Mouse (Mus musculus) layer of hippocampus, adult 2 months (tissue): ENCODE results near the gene Thada. TPM values are rescaled to one million over a fixed set of nuclear protein-coding genes. Genes with fewer than 3 reads are reported as not detected.

ENCODE experiments used
- DNase-seq, 2 experiments: peaks; one replicate each; pipeline ENCODE4 v3.0.0; 2022; ENCODE audit warnings: low spot score in 2 of 2
- H3K27ac ChIP-seq: fragments of 200-600 bp; 2 replicates; pipeline ENCODE4 v1.8.1; 2022
- H3K4me3 ChIP-seq: fragments of 200-600 bp; 2 replicates; pipeline ENCODE4 v1.8.1; 2022; ENCODE audit warnings: mild to moderate bottlenecking
- CTCF ChIP-seq: fragments of 200-600 bp; conservative IDR thresholded peaks from 2 replicates; pipeline ENCODE4 v1.8.1; 2022; ENCODE audit warnings: antibody characterized with exemption, mild to moderate bottlenecking, moderate library complexity
- long read RNA-seq, 2 experiments: library from polyadenylated mRNA; stranded (forward); transcript quantifications; one replicate each; pipeline ENCODE4 v2.0.0; 2021; ENCODE audit warnings: borderline mapping rate in 2 of 2
- total RNA-seq, 2 experiments: library from RNA; stranded (reverse); gene quantifications; 2 replicates each; pipeline ENCODE4 v1.2.3; 2021

The Thada gene
- 10 to 100 TPM; 14.8 to 17.3 TPM for total RNA-seq
- long read RNA-seq, experiment 1, partial matches to known transcripts, result 2 of 6 reads
- long read RNA-seq, experiment 1, other reads (novel, unspliced or antisense), result 4 of 6 reads
- long read RNA-seq, experiment 2, full-length matches to known transcripts, result 2 of 9 reads
- long read RNA-seq, experiment 2, partial matches to known transcripts, result 0 of 9 reads
- long read RNA-seq, experiment 2, other reads (novel, unspliced or antisense), result 7 of 9 reads

DNA sequence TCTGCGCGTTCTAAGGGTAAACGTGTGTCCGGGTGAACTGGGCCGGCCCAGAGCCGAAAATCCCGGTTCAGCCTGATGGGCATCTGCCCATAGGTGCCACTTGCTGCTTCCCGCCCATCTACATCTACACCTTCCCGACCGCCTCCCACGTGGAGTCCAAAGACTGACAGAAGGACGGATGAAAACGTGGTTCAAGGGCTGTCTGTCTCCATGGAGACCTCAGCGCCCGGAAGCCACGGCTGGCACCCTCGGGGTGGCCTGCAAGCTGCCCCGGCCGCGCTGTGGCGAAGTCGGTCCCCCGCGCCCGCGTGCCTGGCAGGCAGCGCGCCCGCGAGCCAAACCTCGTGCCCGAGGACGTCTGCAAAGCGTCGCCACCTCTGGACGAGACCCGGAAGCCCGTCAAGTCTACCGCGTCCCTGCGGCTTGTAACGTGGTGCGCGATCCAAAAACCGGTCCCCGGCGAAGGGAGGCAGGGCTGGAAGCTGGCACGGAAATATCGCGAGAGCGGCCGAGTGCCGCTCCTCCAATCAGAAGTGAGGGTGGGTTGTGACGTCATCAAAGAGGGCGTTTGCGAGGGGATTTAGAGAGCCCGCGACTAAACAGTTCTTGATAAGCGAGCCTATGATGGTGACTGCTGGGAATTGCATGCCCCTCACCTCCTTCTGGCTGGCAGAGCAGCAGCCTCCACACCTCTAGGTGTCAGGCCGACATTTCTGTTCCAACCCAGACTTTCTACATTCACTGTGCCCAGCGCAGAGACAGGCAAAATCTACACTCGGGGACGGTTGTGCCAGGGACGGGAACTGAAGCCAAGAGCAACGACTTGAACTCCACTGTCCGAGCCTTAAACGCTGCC lies at the start of gene Thada:
TSS of gene Thada (minus strand) at position 453 of the 856 bp plus-strand sequence.
- H3K27ac ChIP-seq, result peak within 1 kb of the TSS; percentile 95
- peak; percentile 97 to 99 for DNase-seq
- peak; percentile 23 for TF ChIP-seq CTCF
- peak within 1 kb of the TSS; percentile 87 for H3K4me3 ChIP-seq

DNA sequence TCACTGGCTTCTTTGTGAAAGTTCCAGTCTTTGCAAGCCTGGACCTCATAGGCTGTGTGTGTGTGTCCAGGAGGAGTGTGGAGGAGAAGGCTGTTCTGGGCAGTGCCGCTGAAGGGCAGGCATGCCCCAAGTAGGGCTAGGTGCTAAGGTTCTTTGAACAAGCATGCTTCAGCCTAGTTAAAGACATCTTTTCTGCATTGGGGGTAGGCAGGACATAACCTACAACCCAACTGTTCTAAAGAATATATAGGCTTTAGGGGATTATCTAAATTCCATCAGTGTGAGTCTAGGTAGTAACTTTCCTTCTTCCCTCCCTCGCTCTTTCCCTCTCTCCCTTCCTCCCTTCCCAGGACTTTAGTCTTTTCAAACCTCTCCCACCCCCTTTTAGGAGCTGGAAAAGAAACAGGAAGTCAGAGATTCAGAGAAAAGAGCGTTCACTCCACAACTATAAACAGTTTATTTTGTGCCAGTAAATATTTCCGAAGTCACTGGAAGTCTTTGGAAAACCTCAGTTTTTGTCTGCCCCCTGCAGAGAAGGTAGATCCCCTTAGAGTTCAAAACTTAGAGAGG lies 46.6 kb upstream of the Thada start:
- no peak for DNase-seq
- peak overlapping the region; percentile 80; the same call in 1 of the 2 replicates for H3K27ac ChIP-seq

DNA sequence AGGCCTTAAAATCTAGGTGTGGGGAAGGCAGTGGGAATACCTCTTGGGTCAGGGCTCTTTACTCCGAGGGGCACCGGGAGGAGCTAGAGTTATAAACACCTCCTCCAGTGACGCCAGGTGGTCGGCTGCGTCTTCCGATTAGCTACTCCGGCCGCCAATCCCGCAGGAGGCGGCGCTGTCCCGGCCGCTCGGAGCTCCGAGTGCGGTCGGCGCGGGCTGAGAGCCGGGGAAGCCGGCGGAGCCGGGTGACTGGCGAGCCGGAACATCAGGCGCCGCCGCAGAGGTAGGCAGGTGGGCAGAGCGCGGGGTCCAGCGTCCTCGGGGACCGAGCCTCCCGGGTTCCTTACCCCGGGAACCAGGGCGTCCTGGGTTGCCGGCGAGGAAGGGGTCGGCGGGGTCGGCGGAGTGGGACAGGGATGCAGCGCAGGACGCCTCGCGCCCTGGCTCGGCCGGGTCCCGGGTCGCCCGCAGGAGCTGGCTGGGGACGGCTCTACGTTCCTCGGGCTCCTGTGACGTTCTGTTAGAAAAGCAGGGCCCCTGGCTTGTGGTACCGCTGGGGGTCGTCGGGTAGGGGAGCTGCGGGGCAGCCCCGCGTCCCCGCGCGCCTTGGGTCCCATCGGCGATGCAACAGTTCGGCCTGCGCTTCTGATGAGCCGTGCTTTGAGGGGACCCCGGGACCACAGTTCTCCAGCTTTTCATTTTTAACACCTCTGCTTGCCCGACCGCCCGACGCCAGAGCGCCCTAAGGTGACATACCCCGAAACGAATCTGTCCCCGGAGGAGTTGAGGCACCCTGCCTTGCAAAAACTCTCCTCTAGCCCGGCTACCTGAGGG lies 45.9 kb upstream of the Thada start, which contains the start of gene Plekhh2:
TSS of gene Plekhh2 (plus strand) at position 214 of the 834 bp plus-strand sequence.
- peak; percentile 74 to 81 for DNase-seq
- Histone ChIP-seq H3K4me3 (peak within 1 kb of the TSS; percentile 76), H3K27ac (peak within 1 kb of the TSS; percentile 80)
- peak; percentile 57 for TF ChIP-seq CTCF

More for the DNA sequence above, 46.6 kb upstream of the Thada start:
- TF ChIP-seq CTCF, result no peak
- peak overlapping the region; percentile 76 for H3K4me3 ChIP-seq

DNA sequence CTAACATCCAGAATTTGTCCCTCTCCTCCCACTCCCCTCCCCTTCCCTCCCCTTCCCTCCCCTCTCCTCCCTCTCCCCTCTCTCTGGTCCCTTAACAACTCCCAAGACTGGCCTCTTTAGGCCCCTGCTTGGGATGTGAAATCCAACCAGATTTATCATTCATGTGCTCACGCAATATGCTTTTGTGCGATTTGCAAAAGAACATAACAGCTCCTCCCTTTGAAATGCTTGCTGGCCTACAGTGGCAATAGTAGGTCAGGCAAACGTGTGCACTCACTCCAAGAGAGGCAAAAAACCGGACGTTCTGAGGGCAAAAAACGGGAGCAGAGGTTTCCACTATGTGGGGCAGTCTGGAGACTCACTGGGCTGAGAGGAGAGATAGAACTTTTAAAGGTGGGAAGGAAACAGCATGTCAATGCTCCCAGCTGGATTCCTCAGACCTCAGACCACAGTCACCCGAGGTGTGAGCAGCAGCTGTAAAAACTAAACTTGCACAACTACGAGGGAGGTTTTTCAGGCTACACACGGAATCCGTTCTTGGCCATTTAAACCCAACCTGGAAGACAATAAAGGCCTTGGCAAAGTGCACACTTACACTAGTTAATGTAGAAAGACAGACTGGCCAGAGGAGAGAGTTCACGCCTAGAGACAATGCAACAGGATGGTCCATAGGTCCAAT lies 45.1 kb upstream of the Thada start:
- DNase-seq, result no peak
- peak overlapping the region; percentile 76 for H3K4me3 ChIP-seq
- peak overlapping the region; percentile 60; the same call in 1 of the 2 replicates for H3K27ac ChIP-seq
- no peak for TF ChIP-seq CTCF

DNA sequence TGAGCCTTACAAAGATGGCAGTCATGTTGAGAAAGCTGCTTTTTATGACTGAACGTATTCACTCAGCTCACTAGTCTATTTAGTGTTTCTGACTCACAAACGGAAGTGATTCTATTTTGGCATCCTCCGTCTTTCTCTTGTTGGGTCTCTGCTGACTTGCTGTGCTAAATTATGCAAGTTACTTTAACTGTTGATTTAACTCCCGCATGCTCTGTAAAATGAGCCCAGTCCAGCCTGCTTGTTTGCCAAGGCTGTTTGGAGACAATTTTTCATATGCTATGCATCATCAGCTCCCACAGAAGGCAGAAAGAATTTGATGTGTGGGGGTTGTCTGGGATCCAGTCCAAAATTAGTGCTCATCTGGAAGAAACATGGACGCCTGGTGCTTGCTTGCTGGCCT lies 44.4 kb upstream of the Thada start:
- no peak for TF ChIP-seq CTCF
- H3K27ac ChIP-seq, result peak overlapping the region; percentile 60
- peak; percentile 63 to 78 for DNase-seq
- H3K4me3 ChIP-seq, result no peak overlapping the region

DNA sequence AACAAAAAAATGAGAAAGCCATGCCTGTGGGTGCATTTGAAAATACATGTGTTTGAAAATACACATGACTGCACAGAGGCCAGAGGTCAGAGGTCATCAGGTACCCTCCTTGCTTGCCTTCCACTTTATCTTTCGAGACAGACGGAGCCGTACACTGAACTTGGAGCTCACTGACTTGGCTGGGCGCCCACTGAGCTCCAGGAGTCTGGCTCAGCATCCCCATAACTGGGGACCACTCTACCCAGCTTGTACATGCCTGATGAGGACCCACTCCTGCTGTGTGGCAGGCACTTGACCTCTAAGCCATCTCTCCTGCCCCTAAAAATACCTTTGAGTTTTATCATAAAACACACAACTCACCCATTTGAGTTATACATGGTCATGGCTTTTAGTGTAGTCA lies 43.2 kb upstream of the Thada start:
- no peak for DNase-seq
- TF ChIP-seq CTCF, result no peak
- H3K4me3 ChIP-seq, result no peak overlapping the region
- H3K27ac ChIP-seq, result 0 out of 2 replicates have a peak overlapping the region, but pooled peaks have one; percentile 3

DNA sequence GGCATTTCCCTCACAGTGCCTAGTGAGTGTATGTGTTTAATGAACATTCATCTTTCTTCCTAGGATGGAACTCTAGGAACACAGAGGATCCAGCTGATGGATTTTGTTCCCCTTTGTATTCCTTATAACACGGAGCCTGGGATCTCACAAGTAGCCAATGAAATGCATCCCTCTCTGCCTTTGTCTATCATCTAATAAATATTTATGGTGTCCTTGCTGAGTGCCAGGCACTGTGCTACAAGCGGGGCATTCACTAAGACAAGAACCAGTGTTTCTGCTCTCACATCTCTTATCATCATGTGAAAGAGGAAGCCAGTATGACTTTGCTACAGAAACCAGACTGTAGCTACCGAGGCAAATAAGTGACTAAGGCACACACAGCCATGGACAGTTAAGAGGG lies 42.7 kb upstream of the Thada start:
- no peak overlapping the region for H3K4me3 ChIP-seq
- TF ChIP-seq CTCF, result no peak
- no peak for DNase-seq

DNA sequence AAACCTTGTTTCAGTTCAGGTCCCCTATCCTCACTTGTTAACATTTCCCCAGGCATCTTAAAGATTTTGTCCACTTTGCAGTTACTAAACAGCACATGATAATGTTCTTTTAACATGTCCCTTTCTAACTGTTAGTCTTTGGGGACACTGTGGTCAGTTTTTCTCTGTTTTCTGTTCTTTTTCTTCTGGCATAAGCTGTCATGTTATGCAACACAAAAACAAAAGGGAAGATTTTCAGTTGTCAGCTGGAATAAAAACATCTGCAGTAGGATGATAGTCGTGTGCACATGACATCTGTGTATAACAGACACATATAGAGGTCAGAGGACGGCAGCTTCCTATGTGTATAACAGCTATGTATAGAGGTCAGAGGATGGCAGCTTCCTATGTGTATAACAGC lies 39.9 kb upstream of the Thada start:
- Histone ChIP-seq H3K4me3 (no peak overlapping the region), H3K27ac (no peak overlapping the region)
- TF ChIP-seq CTCF, result no peak
- DNase-seq, result no peak

More for the DNA sequence above, 42.7 kb upstream of the Thada start:
- H3K27ac ChIP-seq, result 0 out of 2 replicates have a peak overlapping the region, but pooled peaks have one; percentile 3

DNA sequence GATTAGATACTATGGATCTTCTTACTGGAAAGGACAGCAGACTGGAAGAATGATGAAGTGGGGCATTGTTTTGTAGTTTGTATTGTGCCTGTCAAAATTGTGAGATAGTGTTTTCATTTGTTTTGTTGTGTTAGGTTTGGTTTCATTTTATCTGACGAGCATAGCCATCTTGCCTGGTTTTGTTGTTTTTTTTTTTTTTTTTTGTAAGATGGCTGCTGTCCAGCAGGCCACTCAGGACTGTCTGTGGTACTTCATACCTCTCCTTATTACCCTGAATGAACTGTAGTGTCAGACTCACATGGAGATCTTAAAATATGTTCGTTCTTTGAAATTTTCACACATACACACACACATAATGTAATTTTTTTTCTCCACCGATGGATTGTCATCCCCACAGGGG lies 36.3 kb upstream of the Thada start:
- no peak for TF ChIP-seq CTCF
- no peak overlapping the region for H3K4me3 ChIP-seq
- H3K27ac ChIP-seq, result no peak overlapping the region
- DNase-seq, result no peak

DNA sequence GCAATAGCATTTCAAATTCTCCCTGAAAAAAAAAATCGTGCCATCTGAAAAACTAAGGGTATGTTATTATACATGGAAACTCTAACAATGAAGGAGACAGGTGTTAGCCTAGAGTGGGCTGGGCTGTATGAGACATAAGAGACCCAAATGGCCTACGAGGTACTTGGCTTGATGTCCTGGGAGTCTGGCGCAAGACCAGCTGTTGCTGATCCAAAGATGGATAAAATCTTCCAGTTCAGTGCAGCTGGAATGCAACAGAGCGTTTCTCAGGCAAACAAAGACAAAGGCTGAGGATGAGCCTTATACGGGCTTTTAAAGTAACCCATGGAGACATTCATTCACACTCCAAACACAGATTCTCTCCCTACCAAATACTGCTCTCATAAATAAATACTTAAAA lies 32.6 kb upstream of the Thada start:
- H3K27ac ChIP-seq, result peak overlapping the region; percentile 8; the same call in 1 of the 2 replicates
- no peak for TF ChIP-seq CTCF
- DNase-seq, result no peak
- H3K4me3 ChIP-seq, result no peak overlapping the region

DNA sequence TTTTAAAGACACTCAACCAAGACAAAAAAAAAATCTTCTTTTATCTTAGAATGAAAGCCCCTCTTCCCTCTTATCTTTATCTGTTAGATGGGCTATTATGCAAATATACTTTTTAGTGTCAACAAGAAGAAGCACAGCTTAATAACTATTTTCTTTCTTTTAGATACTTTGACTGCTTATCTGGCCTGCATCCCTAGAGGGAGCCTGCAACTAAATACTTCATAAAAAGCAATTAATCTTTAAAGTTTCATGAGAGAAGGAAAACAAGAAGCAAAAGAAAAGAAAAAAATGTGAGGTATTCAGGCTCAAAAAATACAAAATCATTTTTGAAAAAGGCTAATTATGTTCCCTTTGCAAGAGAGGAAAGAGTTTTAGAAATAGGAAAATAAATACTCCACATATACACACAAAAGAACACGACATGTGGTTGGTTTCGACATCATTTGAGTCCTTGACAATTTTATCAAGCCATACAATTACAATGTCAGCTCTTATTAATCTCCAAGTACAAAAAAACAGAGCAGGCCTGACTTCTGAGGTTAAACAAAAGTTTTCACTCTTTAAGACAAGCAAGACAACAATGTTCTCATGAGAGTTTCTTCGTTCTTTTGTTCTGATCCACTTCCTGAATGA lies 32.1 kb upstream of the Thada start:
- no peak overlapping the region for H3K4me3 ChIP-seq
- peak overlapping the region; percentile 8; the same call in 1 of the 2 replicates for H3K27ac ChIP-seq
- no peak for DNase-seq
- TF ChIP-seq CTCF, result peak; percentile 62
